Mouse (Mus musculus) brain, embryonic 14.5 days (tissue): ENCODE data around the gene Fitm1.

Experiments
- CTCF ChIP-seq: fragments of 200-500 bp; IDR thresholded peaks from 2 replicates; pipeline ENCODE4 v1.5.1; 2012; ENCODE audit warnings: inconsistent platforms, mild to moderate bottlenecking, moderate library complexity, borderline replicate concordance; ENCODE audit not compliant: insufficient read depth, insufficient read length; ENCODE audit errors: extremely low read depth
- POLR2A ChIP-seq: fragments of 200-500 bp; IDR thresholded peaks from 2 replicates; pipeline ENCODE4 v1.6.1; 2012; ENCODE audit warnings: mild to moderate bottlenecking, inconsistent platforms, borderline replicate concordance; ENCODE audit not compliant: poor library complexity, insufficient read depth, insufficient read length, severe bottlenecking; ENCODE audit errors: extremely low read depth

GRCm38 (mm10) chr14:55580731-55581130 lies 5.3 kb downstream of the Fitm1 start:
- TF ChIP-seq CTCF = no peak
- no peak for TF ChIP-seq POLR2A
